Mouse (Mus musculus) heart, adult 2 months (tissue): ENCODE results near the gene Olfr186.

Source experiments
- CTCF ChIP-seq: fragments of 200-600 bp; IDR thresholded peaks from 2 replicates; pipeline ENCODE4 v1.8.1; 2022; ENCODE audit warnings: antibody characterized with exemption, mild to moderate bottlenecking, moderate library complexity
- EP300 ChIP-seq: fragments of 200-500 bp; IDR thresholded peaks from 2 replicates; pipeline ENCODE4 v1.6.1; 2011; ENCODE audit warnings: low read depth, low read length, control low read depth; ENCODE audit not compliant: insufficient read depth
- POLR2A ChIP-seq: fragments of 200-500 bp; IDR thresholded peaks from 2 replicates; pipeline ENCODE4 v1.6.1; 2011; ENCODE audit warnings: mild to moderate bottlenecking, low read depth, low read length, control low read depth; ENCODE audit not compliant: insufficient read depth

DNA sequence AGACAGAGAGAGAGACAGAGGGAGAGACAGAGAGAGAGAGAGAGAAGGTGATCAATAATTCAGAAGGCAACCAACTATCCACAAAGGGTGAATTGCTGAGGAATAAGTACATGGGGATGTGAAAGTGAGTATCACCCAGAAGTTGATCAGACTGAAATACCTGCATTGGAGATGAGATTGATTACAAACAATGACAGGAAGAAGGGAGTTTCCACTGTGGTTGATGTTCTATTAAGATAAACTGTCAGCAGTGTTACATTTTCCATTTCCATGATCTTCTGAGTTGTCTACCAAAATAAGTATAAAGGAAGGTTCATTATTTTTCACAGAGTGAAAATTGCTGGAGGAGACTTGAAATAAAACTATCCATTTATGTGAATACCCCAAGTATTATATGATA lies 22.9 kb downstream of the Olfr186 start:
- TF ChIP-seq POLR2A (no peak), CTCF (no peak), EP300 (no peak)
